Mouse (Mus musculus) spleen, adult 12 weeks (tissue): Measurements from ENCODE around the gene Gpc6.

ENCODE experiments used
- DNase-seq: peaks from one replicate; pipeline ENCODE4 v3.0.0; 2022; ENCODE audit warnings: low spot score

The Gpc6 gene

GRCm38 (mm10) chr14:116947939-116948591 is 22.9 kb downstream of the Gpc6 start:
- DNase-seq: no peak

- no peak for DNase-seq
These were observed 32.0 kb downstream of the Gpc6 start for GRCm38 (mm10) chr14:116957154-116957553.

DNA sequence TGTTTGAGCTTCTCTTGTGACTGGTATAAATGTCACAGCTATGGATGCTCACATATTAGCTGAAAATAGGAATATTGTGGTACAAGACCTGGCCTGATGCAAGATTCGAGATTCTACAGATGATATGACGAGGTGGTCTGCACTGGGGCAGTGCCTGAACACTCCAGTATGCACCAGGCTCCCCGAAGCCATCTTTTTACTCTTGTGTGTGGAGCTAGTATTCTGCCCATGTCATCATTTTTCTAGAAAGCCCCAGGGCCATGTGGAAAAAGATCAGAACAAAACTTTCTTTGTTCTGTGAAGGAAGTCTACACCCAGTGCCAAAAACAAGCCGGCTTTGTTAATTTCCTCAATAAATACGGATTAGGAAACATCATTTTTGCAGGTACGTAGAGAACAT is 39.7 kb downstream of the Gpc6 start:
- DNase-seq: no peak

GRCm38 (mm10) chr14:116974708-116975107 is 49.6 kb downstream of the Gpc6 start:
- no peak for DNase-seq

DNA sequence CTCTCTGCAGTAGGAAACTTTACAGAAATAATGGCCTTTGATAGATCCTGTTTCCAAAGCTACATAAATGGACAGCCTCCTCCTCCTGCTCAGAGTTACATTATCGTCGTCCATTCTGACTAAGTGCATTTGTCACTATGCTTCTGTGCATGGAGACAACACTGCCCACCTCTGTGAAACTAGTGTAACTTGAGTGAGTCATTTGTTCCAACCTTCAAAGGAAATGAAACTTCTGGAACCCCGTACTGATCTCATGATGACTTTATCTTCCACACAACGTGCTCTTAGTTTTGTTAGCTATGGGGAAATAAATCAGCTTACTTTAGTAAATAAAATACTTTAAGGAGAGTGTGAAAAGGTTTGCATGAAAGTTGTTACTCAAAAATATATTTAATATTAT is 50.1 kb downstream of the Gpc6 start:
- no peak for DNase-seq

- no peak for DNase-seq
These were observed 52.1 kb downstream of the Gpc6 start for GRCm38 (mm10) chr14:116977259-116977658.

- DNase-seq: no peak
These were observed 54.7 kb downstream of the Gpc6 start for GRCm38 (mm10) chr14:116979714-116980382.

DNA sequence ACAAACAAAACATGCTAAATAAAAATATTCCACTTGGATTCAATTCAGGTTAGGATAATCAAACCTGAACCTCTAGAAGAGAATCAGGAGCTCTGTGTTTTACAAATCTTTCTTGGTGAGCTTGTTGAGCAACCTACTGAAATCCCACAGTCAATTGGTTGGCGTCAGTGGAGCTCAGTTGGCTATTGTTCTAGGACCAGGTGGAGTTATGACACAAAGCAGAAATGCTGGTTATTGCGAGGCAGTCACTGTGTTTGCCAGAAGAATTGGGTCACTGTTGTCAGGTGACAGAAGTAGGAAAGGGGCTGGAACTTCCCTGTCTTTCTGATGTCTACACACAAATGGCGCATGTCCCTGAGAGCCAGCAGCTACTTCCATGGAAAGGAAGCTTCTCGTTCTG is 56.6 kb downstream of the Gpc6 start:
- no peak for DNase-seq

DNA sequence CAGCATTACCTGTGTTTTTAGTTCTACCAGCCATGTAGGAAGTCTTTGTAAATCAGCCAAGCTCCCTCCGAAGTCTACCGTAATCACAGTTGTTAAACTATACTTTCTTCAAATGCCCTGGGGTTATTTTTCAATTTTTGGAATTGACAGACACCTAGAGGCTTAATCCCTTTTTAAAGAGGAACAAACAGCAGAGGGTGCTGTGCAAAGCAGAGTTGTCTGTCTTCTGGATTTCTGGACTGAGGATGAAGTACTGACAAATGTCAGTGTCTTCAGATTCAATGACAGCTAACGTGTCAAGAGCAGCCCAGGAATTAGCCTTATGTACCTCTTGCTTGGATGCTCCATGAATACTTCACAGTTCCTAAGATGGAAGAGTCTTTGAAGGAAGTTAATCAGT is 62.2 kb downstream of the Gpc6 start:
- DNase-seq: no peak

GRCm38 (mm10) chr14:117000376-117000775 is 75.3 kb downstream of the Gpc6 start:
- DNase-seq: no peak

- no peak for DNase-seq
These were observed 77.2 kb downstream of the Gpc6 start for GRCm38 (mm10) chr14:117002313-117002712.

DNA sequence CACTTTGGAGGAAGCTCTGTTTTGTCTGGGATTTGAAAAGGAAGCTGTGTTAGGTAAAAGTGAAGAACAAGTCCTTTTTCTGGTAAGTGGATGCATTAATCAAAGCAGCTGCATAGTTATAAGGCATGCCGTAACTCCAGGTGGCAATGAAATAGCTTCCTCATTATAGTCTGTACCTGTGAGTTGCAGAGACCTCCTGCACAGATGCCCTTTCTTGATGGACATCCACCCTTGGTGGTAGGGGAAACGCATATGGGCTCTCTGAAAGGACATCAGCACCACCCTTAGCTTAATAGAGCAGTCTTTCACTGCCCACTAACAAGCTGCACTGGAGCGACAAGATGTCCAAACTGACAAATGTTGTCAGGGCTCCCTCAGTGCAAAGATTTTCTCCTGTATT is 83.7 kb downstream of the Gpc6 start:
- DNase-seq: no peak

- no peak for DNase-seq
These were observed 87.9 kb downstream of the Gpc6 start for GRCm38 (mm10) chr14:117012969-117013368.

GRCm38 (mm10) chr14:117013554-117014117 is 88.5 kb downstream of the Gpc6 start:
- no peak for DNase-seq

- DNase-seq: no peak
These were observed 90.3 kb downstream of the Gpc6 start for GRCm38 (mm10) chr14:117015333-117015922.

- no peak for DNase-seq
These were observed 97.2 kb downstream of the Gpc6 start for GRCm38 (mm10) chr14:117022180-117022799.

DNA sequence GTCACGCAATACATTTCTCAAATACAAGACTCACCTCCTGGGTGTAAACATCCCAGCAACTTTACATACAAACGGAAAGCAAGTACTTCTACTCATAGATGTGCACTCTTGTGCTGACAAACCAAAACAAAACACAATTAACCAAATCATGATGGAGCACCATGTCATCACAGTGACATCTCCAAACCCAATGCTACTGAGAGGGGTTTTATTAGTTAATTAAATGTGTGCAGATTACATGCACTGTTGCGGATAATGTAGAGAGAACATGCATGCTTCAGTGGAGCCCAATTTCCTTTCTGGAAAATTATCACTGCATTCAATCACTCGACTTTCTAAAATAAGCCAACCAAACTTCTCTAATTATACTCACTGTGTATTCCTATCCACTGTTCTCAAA is 109.0 kb downstream of the Gpc6 start:
- DNase-seq: no peak

DNA sequence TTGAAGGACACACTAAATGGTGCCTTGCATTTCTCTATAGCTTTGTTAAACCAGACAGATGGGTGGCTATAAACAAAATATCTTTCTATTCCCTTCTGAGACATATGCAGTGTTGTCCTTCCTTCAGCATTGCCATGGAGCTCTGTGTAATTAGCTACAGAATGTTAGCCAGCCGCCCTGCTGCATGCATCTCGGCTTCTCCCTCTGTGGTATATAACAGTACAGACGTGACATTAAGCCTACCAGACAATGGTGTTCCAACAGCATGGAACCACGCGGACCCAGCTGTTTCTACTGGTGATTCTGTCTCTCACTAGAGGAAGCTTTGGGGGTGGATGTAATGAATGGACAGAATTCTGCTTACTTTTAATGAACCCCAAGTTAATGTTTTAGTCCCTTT is 115.9 kb downstream of the Gpc6 start:
- DNase-seq: no peak

GRCm38 (mm10) chr14:117048951-117049350 is 123.8 kb downstream of the Gpc6 start:
- DNase-seq: no peak

DNA sequence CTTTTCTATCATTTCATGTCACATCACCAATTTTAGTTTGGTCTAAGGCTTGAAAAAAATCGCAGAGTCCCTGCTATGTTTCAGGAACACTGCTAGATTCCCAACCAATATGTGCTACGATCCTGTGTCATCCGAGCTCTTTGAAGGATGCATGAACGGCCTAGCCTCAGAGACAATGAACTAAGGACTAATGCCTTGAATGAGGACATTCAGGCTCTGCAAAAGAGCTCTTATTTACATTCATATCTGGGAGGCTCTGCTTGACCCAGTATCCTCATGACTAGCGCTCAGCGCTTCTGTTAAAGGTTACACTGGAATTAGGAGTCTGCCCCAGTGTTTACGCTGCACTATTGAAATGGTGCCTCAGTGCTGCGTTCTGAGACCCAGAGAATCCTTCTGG is 125.8 kb downstream of the Gpc6 start:
- DNase-seq: no peak

DNA sequence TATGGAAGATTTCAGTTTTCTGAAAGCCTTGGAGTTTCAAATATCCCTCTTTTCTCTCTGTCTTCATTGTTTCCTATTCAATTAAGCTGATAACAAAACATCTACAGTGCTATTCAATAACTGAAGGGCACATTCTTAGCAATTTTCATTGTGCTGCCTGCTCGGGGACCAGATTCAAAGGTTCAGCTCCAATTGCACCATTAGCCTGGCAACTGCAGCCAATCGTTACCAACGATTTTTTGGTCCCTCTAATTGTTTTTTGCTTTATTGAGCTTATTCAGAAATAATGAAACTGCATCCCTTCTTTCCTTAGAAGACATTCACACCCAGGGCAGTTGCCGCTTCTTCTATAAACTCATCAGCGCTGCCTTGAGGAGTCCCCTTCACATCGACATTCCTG is 128.2 kb downstream of the Gpc6 start:
- DNase-seq: no peak

DNA sequence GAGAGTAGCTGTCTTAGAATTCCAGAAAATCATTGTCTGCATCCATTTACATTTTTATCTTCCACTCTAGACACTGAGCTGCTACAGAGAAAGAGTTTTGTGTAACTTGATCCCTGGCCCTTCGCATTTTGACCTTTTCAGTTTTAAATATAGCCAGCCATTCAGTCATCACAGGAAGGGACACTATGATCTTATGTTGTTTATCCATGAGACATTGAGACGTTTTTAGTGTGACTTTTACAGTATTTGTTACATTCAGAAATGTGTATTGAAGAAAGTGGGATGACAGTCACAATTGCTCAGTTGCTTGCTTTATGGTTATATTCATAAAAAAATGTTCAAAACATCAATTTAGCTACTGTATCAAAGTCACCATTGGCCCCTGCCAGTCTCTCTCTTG is 130.0 kb downstream of the Gpc6 start:
- no peak for DNase-seq

- DNase-seq: no peak
These were observed 136.0 kb downstream of the Gpc6 start for GRCm38 (mm10) chr14:117061078-117061477.
